Mouse (Mus musculus) lung, postnatal 0 days (tissue): Measurements from ENCODE around the gene Btbd3. TPM values are rescaled to one million over a fixed set of nuclear protein-coding genes. Genes with fewer than 3 reads are reported as not detected.
A peak's percentile ranks its signal among the peaks of the same experiment; 100 is the strongest.
"Not testable (repeated sequence)": the region's sequence is repeated elsewhere in the genome, so short reads cannot be mapped to it uniquely, and the experiment has no call there.

ENCODE experiments used
- ATAC-seq: fragments of 200-750 bp; cut with Nextera tagmentation; 2 replicates; pipeline ENCODE4 v1.8.0; 2017; ENCODE audit warnings: moderate library complexity
- DNase-seq: peaks from one replicate; pipeline ENCODE4 v3.0.0-alpha.2; 2016; ENCODE audit warnings: low spot score
- H3K27ac ChIP-seq: fragments of 300-500 bp; sonication (generic); 2 replicates; pipeline ENCODE4 v1.5.1; 2014; ENCODE audit warnings: antibody characterized with exemption, mild to moderate bottlenecking, low read length, mixed read lengths
- H3K27me3 ChIP-seq: fragments of 300-500 bp; sonication (generic); replicated peaks from 2 replicates; pipeline ENCODE4 v1.6.1; 2014; ENCODE audit warnings: low read length, mixed read lengths; ENCODE audit not compliant: insufficient read depth
- H3K36me3 ChIP-seq: fragments of 300-500 bp; sonication (generic); 2 replicates; pipeline ENCODE4 v1.6.1; 2014; ENCODE audit warnings: low read length, mixed read lengths; ENCODE audit not compliant: insufficient read depth
- H3K4me1 ChIP-seq: fragments of 300-500 bp; sonication (generic); 2 replicates; pipeline ENCODE4 v1.6.1; 2014; ENCODE audit warnings: antibody characterized with exemption, low read depth, low read length, mixed read lengths; ENCODE audit not compliant: insufficient read depth
- H3K4me2 ChIP-seq: fragments of 300-500 bp; sonication (generic); replicated peaks from 2 replicates; pipeline ENCODE4 v1.6.1; 2014; ENCODE audit warnings: low read depth, mild to moderate bottlenecking, low read length, moderate library complexity, mixed read lengths
- H3K4me3 ChIP-seq: fragments of 300-500 bp; sonication (generic); 2 replicates; pipeline ENCODE4 v1.5.1; 2014; ENCODE audit warnings: low read depth, low read length
- H3K9ac ChIP-seq: fragments of 300-500 bp; sonication (generic); replicated peaks from 2 replicates; pipeline ENCODE4 v1.6.1; 2014; ENCODE audit warnings: low read depth, mild to moderate bottlenecking
- H3K9me3 ChIP-seq: fragments of 300-500 bp; sonication (generic); 2 replicates; pipeline ENCODE4 v1.6.1; 2016; ENCODE audit warnings: low read length, mixed read lengths
- CTCF ChIP-seq: IDR thresholded peaks from 2 replicates; pipeline ENCODE4 v1.5.1; 2016; ENCODE audit warnings: antibody characterized with exemption, mild to moderate bottlenecking
- EP300 ChIP-seq: IDR thresholded peaks from 2 replicates; pipeline ENCODE4 v1.6.1; 2016; ENCODE audit warnings: antibody characterized with exemption, mild to moderate bottlenecking, control low read depth
- WGBS: fragments of 180-500 bp; shearing (Covaris S2); extraction: QIAGEN DNeasy Blood & Tissue Kit; methylation state at CpG from one replicate; pipeline ENCODE4 v1.1.7; 2014; 5-methylcytosine and 5-hydroxymethylcytosine counted together
- polyA plus RNA-seq: library from polyadenylated mRNA; unstranded; fragments of >200 nt; fragmentation: Nextera tagmentation; extraction: Ambion mirVana; gene quantifications from 2 replicates; pipeline ENCODE4 v1.2.1, GENCODE M21; 2015

Btbd3 gene
- polyA plus RNA-seq, 1 experiment from 2014 or later = 58.6 TPM

DNA sequence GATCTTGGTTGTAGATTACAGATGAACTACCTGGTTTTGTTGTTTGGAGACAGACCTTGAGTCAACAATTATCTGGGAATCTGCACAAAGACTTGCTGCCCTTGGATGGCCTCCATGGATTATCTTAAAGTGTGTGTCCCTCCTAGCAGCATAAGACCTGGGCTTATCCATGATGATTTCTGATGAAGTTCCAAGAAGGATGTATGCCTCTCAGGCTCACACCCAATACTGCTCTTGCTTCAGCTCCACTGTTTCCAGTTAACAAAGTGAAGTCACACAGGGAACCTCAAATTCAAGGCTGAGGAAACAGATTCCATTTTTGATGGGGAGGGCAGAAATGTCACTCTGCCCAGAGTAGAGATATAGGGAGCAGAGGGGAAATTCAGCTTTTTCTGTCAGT, 64.0 kb downstream of the Btbd3 start:
- Histone ChIP-seq H3K27me3 (no peaks in the 10 kb centered on the region), H3K4me1 (no peaks in the 10 kb centered on the region), H3K4me3 (no peak overlapping the region), H3K4me2 (no peak overlapping the region), H3K9me3 (no peaks in the 10 kb centered on the region), H3K36me3 (no peaks in the 10 kb centered on the region), H3K27ac (no peak overlapping the region), H3K9ac (no peak overlapping the region)
- no peak for TF ChIP-seq EP300
- no peak for TF ChIP-seq CTCF
- no peak for DNase-seq
- ATAC-seq = no peak

DNA sequence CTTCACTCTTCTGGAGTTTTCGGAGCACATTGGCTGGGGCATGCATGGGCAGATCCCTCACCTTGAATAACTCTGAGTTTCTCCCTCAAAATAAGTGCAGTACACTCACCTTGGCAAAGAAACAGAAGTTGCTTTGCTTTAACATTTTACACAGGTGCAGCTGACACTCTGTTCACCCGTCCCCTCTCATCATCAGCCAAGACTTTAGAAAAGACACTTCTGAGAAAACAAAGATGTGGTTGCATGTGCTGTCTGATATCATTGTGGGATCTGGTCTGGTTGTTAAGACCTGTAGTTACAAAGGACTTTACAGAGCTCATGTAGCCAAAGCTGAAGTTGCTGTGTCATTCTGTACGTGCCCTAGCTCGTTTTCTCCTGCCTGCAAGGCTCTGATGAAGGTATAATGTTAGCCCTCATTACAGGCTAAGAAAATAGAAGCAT, 64.7 kb downstream of the Btbd3 start:
- H3K4me1 ChIP-seq = no peaks in the 10 kb centered on the region

DNA sequence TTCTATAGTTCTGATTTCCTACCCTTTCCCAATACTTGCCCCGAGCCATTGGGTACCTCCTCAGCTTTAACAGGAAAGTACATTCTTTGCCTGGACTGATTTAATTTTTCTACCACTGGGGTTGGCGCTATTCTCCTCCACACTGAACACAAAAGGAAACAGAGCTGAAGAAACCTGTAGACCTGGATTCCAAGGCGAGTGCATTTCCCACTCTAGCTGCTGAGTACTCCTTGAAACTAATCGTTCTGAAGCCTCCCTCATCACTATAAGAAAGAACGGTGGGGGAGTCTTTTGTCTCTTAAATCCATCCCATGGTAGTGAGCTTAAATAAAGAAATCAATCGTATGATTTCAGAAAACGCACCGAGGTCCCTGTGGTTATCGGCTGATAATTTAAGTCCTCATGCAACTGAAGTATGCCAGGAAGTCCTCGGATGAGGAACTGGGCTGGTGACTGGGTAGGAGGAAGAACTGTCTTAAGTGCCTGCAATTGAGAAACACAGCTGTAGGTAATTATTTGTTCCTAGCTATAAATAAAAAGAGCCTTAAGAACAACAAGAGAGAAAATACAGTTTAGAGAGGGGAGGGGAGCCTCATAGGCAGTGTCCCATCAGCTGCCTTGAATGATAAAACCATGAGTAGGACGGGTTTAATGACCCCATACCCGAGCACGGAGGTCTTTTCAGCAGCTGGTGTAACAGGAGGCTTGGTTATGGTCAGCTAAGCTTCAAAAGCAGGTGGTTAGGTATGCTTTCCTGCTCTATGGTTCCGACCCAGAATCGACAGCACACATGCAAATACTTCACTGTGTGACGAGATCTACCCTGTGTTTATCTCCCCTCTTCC, 66.1 kb downstream of the Btbd3 start:
- H3K9me3 ChIP-seq = no peaks in the 10 kb centered on the region
- no peak overlapping the region for H3K9ac ChIP-seq
- H3K4me2 ChIP-seq = no peak overlapping the region
- H3K27ac ChIP-seq = peak overlapping the region; percentile 51; the same call in 1 of the 2 replicates
- peak; percentile 87 for ATAC-seq
- H3K4me3 ChIP-seq = no peak overlapping the region
- 57% methylated on average over 16 of the region's 16 CpGs for WGBS
- H3K27me3 ChIP-seq = no peaks in the 10 kb centered on the region
- H3K4me1 ChIP-seq = no peaks in the 10 kb centered on the region
- peak; percentile 74 for DNase-seq
- H3K36me3 ChIP-seq = no peaks in the 10 kb centered on the region
- TF ChIP-seq CTCF (peak; percentile 37), EP300 (peak; percentile 65)

More for the DNA sequence above, 64.7 kb downstream of the Btbd3 start:
- no peaks in the 10 kb centered on the region for H3K9me3 ChIP-seq
- ATAC-seq = no peak
- no peak overlapping the region for H3K9ac ChIP-seq
- H3K4me2 ChIP-seq = no peak overlapping the region
- no peaks in the 10 kb centered on the region for H3K36me3 ChIP-seq
- 79% methylated on average over 4 of the region's 4 CpGs for WGBS
- TF ChIP-seq CTCF = no peak
- no peak for TF ChIP-seq EP300
- no peak overlapping the region for H3K4me3 ChIP-seq
- no peak for DNase-seq
- no peaks in the 10 kb centered on the region for H3K27me3 ChIP-seq
- no peak overlapping the region for H3K27ac ChIP-seq

DNA sequence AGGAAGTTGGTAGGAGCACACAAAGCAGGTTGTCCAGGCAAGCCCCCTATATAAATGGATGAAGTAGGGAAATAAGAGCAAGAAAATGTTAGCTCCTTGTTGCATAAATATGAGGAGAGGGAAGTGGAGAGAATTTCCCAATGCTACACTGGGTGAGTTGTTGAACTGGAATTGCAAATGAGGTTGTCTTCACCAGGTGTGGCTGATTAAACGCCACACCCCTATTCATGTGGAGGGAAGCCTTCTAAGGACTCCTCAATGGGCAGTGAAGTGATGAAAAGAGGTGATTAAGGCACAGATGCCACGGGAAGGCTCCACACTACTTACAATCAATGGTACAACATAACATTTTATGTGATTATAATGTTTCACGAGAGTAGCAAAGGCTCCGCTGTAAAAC, 70.0 kb downstream of the Btbd3 start:
- DNase-seq (peak; percentile 55), ATAC-seq (peak; percentile 60)
- no peak overlapping the region for H3K4me2 ChIP-seq
- no peaks in the 10 kb centered on the region for H3K27me3 ChIP-seq
- no peak overlapping the region for H3K27ac ChIP-seq
- H3K4me3 ChIP-seq = no peak overlapping the region
- H3K9me3 ChIP-seq = no peaks in the 10 kb centered on the region
- H3K9ac ChIP-seq = no peak overlapping the region
- TF ChIP-seq CTCF (no peak), EP300 (no peak)
- no peaks in the 10 kb centered on the region for H3K36me3 ChIP-seq
- H3K4me1 ChIP-seq = no peaks in the 10 kb centered on the region
- WGBS = 51% methylated on average over 4 of the region's 4 CpGs

DNA sequence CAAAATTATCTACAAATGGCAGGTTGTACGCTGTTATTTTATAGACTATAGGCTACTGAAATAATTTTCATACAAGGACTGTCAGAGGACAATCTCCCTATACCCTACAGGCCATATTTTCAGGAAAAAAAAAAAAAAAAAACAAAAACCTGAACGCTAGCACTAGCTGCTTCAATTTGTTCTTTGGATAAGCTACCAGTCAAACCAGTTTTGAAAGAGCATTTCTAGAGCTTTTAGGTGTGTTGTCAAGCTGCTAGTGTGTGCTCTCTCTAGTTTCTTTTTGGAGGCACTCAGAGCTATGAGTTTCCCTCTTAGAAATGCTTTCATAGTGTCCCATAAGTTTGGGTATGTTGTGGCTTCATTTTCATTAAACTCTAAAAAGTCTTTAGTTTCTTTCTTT, 77.8 kb downstream of the Btbd3 start:
- H3K27ac ChIP-seq, H3K27me3 ChIP-seq, H3K9me3 ChIP-seq, H3K4me1 ChIP-seq, H3K36me3 ChIP-seq, H3K4me3 ChIP-seq, H3K9ac ChIP-seq, H3K4me2 ChIP-seq: not testable (repeated sequence)
- TF ChIP-seq EP300 = peak; percentile 44; the same call in 1 of the 2 replicates
- peak; percentile 60; the same call in 1 of the 2 replicates for ATAC-seq
- 65% methylated on average over 2 of the region's 2 CpGs for WGBS
- peak; percentile 59 for DNase-seq

DNA sequence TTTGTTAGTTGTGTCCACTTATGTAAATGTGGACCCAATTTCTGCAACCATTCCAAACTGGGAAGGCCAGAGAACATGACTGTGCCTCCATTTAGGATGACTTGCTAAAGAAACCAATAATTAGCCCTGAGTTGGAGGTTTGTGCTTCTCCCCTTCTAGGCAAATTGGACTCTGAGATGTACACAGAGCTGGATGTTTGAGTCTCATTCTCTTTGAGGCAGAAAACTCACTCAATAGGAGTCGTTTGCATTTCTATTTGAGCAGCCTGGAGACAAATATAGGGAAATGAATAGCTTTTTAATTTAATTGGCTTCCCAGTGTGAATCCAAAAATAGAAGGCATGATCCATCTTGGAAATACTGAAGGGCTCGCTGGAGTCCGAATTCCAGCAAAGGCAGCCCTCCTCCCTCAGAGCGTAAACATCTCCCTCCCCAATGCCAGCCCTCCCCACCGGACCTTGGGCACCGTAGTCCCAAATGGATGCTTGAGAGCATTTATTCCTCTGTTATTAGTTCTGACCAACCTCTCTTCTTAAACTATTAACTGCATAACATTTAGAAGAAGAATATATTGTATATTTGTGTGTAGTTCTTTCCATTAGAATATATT, 81.6 kb downstream of the Btbd3 start:
- Histone ChIP-seq H3K9me3 (no peaks in the 10 kb centered on the region), H3K36me3 (no peaks in the 10 kb centered on the region), H3K4me1 (no peaks in the 10 kb centered on the region), H3K27ac (no peak overlapping the region), H3K4me3 (no peak overlapping the region), H3K9ac (no peak overlapping the region), H3K27me3 (no peaks in the 10 kb centered on the region), H3K4me2 (no peak overlapping the region)
- DNase-seq = no peak
- 63% methylated on average over 6 of the region's 6 CpGs for WGBS
- ATAC-seq = no peak
- TF ChIP-seq EP300 (no peak), CTCF (no peak)
